In genomic region chr16:77400276-77400891, GRCm38 (mm10) we compare ENCODE assay signal across 8 mouse cellular contexts.
A peak's percentile ranks its signal among the peaks of the same experiment; 100 is the strongest.
DNase-seq lines count a peak whose midpoint lies in the region; ATAC-seq and TF ChIP-seq lines count a peak whose summit lies in the region.

No protein-coding gene starts in this region.

- DNase-seq in adrenal gland, adult (ENCODE audit: inconsistent age in 2 of 2, low spot score in 1 of 2), result peak; percentile 46 to 78
- no peak for DNase-seq in adrenal gland, postnatal 4 days (ENCODE audit: low spot score in 2 of 2)
- peak; percentile 87 for DNase-seq in kidney, postnatal 0 days (ENCODE audit: low spot score)

- peak overlapping the region; percentile 13; the same call in 1 of the 2 replicates for H3K27ac ChIP-seq in embryonic fibroblast, embryonic 13.5 days (ENCODE audit: insufficient read depth, low read length)
- peak overlapping the region; percentile 70 for H3K27ac ChIP-seq in heart, embryonic 12.5 days (ENCODE audit: poor library complexity, severe bottlenecking)
- H3K27ac ChIP-seq in kidney, postnatal 0 days, result peak overlapping the region; percentile 33
- no peak overlapping the region for H3K27ac ChIP-seq in liver, embryonic 12.5 days
- H3K27ac ChIP-seq in neural tube, embryonic 15.5 days (replicated peaks), result peak overlapping the region; percentile 92

- no peak for TF ChIP-seq CTCF in embryonic fibroblast, embryonic 13.5 days (IDR thresholded peaks at IDR 0.05; ENCODE audit: borderline replicate concordance, insufficient read depth, low read length)
- TF ChIP-seq CTCF in kidney, postnatal 0 days (IDR thresholded peaks at IDR 0.05; ENCODE audit: low read depth), result no peak

- peak overlapping the region; percentile 21 for H3K4me3 ChIP-seq in embryonic fibroblast, embryonic 13.5 days (ENCODE audit: insufficient read depth, low read length)
- H3K4me3 ChIP-seq in heart, embryonic 12.5 days, result peak overlapping the region; percentile 37
- H3K4me3 ChIP-seq in kidney, postnatal 0 days (replicated peaks; ENCODE audit: low read depth, low read length), result peak overlapping the region; percentile 27
- H3K4me3 ChIP-seq in liver, embryonic 12.5 days, result peak overlapping the region; percentile 7; the same call in 1 of the 2 replicates
- H3K4me3 ChIP-seq in neural tube, embryonic 15.5 days (replicated peaks), result peak overlapping the region; percentile 31

- no peaks in the 10 kb centered on the region for H3K9me3 ChIP-seq in heart, embryonic 12.5 days (replicated peaks)
- no peaks in the 10 kb centered on the region for H3K9me3 ChIP-seq in kidney, postnatal 0 days (replicated peaks; ENCODE audit: low read length)
- H3K9me3 ChIP-seq in liver, embryonic 12.5 days (replicated peaks), result no peaks in the 10 kb centered on the region
- no peaks in the 10 kb centered on the region for H3K9me3 ChIP-seq in neural tube, embryonic 15.5 days (replicated peaks)

- 4% methylated on average over 13 of the region's 13 CpGs for WGBS in heart, embryonic 12.5 days
- 6% methylated on average over 13 of the region's 13 CpGs for WGBS in kidney, postnatal 0 days
- WGBS in liver, embryonic 12.5 days (ENCODE audit: insufficient replicate concordance), result 10% methylated on average over 13 of the region's 13 CpGs
- under 1% methylated on average over 13 of the region's 13 CpGs for WGBS in neural tube, embryonic 15.5 days

- 0 out of 2 replicates have a peak, but pooled peaks cover 3% of the 10 kb centered on the region for H3K36me3 ChIP-seq in heart, embryonic 12.5 days
- H3K36me3 ChIP-seq in kidney, postnatal 0 days (ENCODE audit: insufficient read depth, low read length), result no peaks in the 10 kb centered on the region
- H3K36me3 ChIP-seq in liver, embryonic 12.5 days, result no peaks in the 10 kb centered on the region
- no peaks in the 10 kb centered on the region for H3K36me3 ChIP-seq in neural tube, embryonic 15.5 days

- TF ChIP-seq POLR2A in embryonic fibroblast, embryonic 13.5 days (IDR thresholded peaks at IDR 0.05; ENCODE audit: low read depth, low read length), result no peak

- ATAC-seq in heart, embryonic 12.5 days (ENCODE audit: insufficient number of reproducible peaks, low FRiP score), result peak; percentile 57; the same call in 1 of the 2 replicates
- peak; percentile 87 for ATAC-seq in kidney, postnatal 0 days (replicated peaks; ENCODE audit: low FRiP score, low read depth)
- no peak for ATAC-seq in liver, embryonic 12.5 days
- ATAC-seq in neural tube, embryonic 15.5 days (ENCODE audit: low FRiP score), result peak; percentile 89
- ATAC-seq in granulocyte monocyte progenitor cell, adult 5-6 weeks (replicated peaks; ENCODE audit: poor library complexity, severe bottlenecking), result no peak

- H3K4me2 ChIP-seq in heart, embryonic 12.5 days, result peak overlapping the region; percentile 68
- H3K4me2 ChIP-seq in kidney, postnatal 0 days (ENCODE audit: low read length), result peak overlapping the region; percentile 58
- peak overlapping the region; percentile 43 for H3K4me2 ChIP-seq in liver, embryonic 12.5 days
- peak overlapping the region; percentile 57 for H3K4me2 ChIP-seq in neural tube, embryonic 15.5 days

- peak overlapping the region; percentile 66 for H3K9ac ChIP-seq in heart, embryonic 12.5 days
- peak overlapping the region; percentile 32; the same call in 1 of the 2 replicates for H3K9ac ChIP-seq in kidney, postnatal 0 days (ENCODE audit: low read depth, low read length)
- no peak overlapping the region; the same call in 1 of the 2 replicates for H3K9ac ChIP-seq in liver, embryonic 12.5 days
- H3K9ac ChIP-seq in neural tube, embryonic 15.5 days (replicated peaks), result peak overlapping the region; percentile 47

- H3K27me3 ChIP-seq in heart, embryonic 12.5 days (replicated peaks), result no peaks in the 10 kb centered on the region
- no peaks in the 10 kb centered on the region for H3K27me3 ChIP-seq in kidney, postnatal 0 days (ENCODE audit: insufficient read depth, low read length)
- H3K27me3 ChIP-seq in liver, embryonic 12.5 days (replicated peaks), result no peaks in the 10 kb centered on the region
- H3K27me3 ChIP-seq in neural tube, embryonic 15.5 days (replicated peaks), result no peaks in the 10 kb centered on the region

- no peaks in the 10 kb centered on the region; the same call in 1 of the 2 replicates for H3K4me1 ChIP-seq in embryonic fibroblast, embryonic 13.5 days (ENCODE audit: control insufficient read depth, insufficient read depth, low read length)
- peaks cover 20% of the 10 kb centered on the region for H3K4me1 ChIP-seq in heart, embryonic 12.5 days (replicated peaks)
- H3K4me1 ChIP-seq in kidney, postnatal 0 days (replicated peaks; ENCODE audit: insufficient read depth, low read length), result peaks cover 5% of the 10 kb centered on the region; the same call in 1 of the 2 replicates
- H3K4me1 ChIP-seq in liver, embryonic 12.5 days, result 0 out of 2 replicates have a peak, but pooled peaks cover 11% of the 10 kb centered on the region
- peaks cover 42% of the 10 kb centered on the region for H3K4me1 ChIP-seq in neural tube, embryonic 15.5 days

Comparison
In these comparisons a context has a peak if more than half of its experiments do, and no peak if none do; other contexts are left out.
1. DNase-seq: peak in adrenal gland, adult (2 of 2) and kidney, postnatal 0 days (single experiment); none in adrenal gland, postnatal 4 days (0 of 2).
2. ATAC-seq: peak in heart, embryonic 12.5 days (single experiment), kidney, postnatal 0 days (single experiment) and neural tube, embryonic 15.5 days (single experiment); none in liver, embryonic 12.5 days (single experiment) and granulocyte monocyte progenitor cell, adult 5-6 weeks (single experiment).
3. Peak in every context shown above with its lines, with median percentiles within 50 percentile points of each other: H3K4me3 ChIP-seq and H3K4me2 ChIP-seq.